Mouse (Mus musculus) lung, embryonic 14.5 days (tissue): ENCODE results near the gene Ccdc122. TPM values are rescaled to one million over a fixed set of nuclear protein-coding genes. Genes with fewer than 3 reads are reported as not detected.

Experiments
- ATAC-seq: fragments of 200-750 bp; cut with Nextera tagmentation; 2 replicates; pipeline ENCODE4 v1.8.0; 2017; ENCODE audit warnings: mild to moderate bottlenecking, moderate TSS enrichment, moderate library complexity; ENCODE audit not compliant: insufficient read depth
- DNase-seq: peaks from one replicate; pipeline ENCODE4 v3.0.0-alpha.2; 2015
- H3K27ac ChIP-seq: fragments of 300-500 bp; sonication (generic); 2 replicates; pipeline ENCODE4 v1.5.1; 2014; ENCODE audit warnings: low read depth, mild to moderate bottlenecking, moderate library complexity
- H3K27me3 ChIP-seq: fragments of 300-500 bp; sonication (generic); 2 replicates; pipeline ENCODE4 v1.6.1; 2014; ENCODE audit warnings: low read length, control low read depth; ENCODE audit not compliant: insufficient read depth
- H3K36me3 ChIP-seq: fragments of 300-500 bp; sonication (generic); 2 replicates; pipeline ENCODE4 v1.6.1; 2014; ENCODE audit warnings: control low read depth; ENCODE audit not compliant: insufficient read depth
- H3K4me1 ChIP-seq: fragments of 300-500 bp; sonication (generic); 2 replicates; pipeline ENCODE4 v1.6.1; 2014; ENCODE audit warnings: antibody characterized with exemption, control low read depth; ENCODE audit not compliant: insufficient read depth
- H3K4me2 ChIP-seq: fragments of 300-500 bp; sonication (generic); 2 replicates; pipeline ENCODE4 v1.6.1; 2014; ENCODE audit warnings: mild to moderate bottlenecking
- H3K4me3 ChIP-seq: fragments of 300-500 bp; sonication (generic); 2 replicates; pipeline ENCODE4 v1.5.1; 2014; ENCODE audit warnings: low read depth, low read length
- H3K9ac ChIP-seq: fragments of 300-500 bp; sonication (generic); 2 replicates; pipeline ENCODE4 v1.6.1; 2014
- H3K9me3 ChIP-seq: fragments of 300-500 bp; sonication (generic); 2 replicates; pipeline ENCODE4 v1.6.1; 2016; ENCODE audit warnings: low read depth, low read length, control low read depth
- CTCF ChIP-seq: IDR thresholded peaks from 2 replicates; pipeline ENCODE4 v1.5.1; 2016; ENCODE audit warnings: antibody characterized with exemption, low read depth
- WGBS: fragments of 180-500 bp; shearing (Covaris S2); extraction: QIAGEN DNeasy Blood & Tissue Kit; methylation state at CpG from one replicate; pipeline ENCODE4 v1.1.7; 2014; 5-methylcytosine and 5-hydroxymethylcytosine counted together
- polyA plus RNA-seq: library from polyadenylated mRNA; unstranded; fragments of >200 nt; fragmentation: Nextera tagmentation; extraction: Ambion mirVana; gene quantifications from 2 replicates; pipeline ENCODE4 v1.2.1, GENCODE M21; 2014

Ccdc122 gene
- polyA plus RNA-seq, 1 experiment from 2014 or later, result 4.9 TPM

DNA sequence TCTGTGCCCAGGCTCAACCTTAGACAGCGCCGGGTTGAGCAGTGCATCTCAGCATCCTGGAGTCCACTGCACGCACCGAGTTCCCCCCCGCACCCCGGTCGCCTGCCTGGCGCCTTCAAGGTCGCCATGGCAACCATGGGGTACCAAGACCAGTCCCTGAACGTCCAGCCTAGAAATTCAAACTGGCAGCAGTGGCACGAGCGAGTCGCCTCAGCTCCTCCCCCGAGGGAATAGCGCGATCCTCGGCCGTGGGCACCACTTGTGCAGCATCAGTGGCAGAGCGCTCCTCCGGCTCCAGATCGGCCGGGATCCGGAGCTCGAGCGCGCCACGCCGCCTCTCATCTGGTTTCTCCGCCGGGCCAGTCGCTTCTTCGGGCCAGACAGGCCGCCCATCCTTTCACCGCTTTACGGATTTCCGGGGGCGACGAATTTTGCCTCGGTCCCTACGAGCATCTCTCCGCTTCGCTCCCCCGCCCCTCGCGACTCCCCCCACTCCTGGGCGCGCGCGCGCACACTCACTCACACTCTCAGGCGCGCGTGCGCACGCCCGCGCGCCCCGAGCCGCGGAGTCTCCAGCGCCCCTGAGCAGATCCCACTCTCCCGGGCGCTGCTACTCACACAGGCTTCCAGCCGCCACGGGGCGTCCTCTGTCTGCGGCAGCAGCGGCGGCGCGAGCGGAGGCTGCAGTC, 119.8 kb downstream of the Ccdc122 start, which contains the start of gene Enox1:
Enox1 (plus strand) TSS at position 542 of the 689 bp plus-strand sequence.
- WGBS, result under 1% methylated on average over 73 of the region's 73 CpGs
- H3K27ac ChIP-seq, result peak within 1 kb of the TSS; percentile 12; the same call in 1 of the 2 replicates
- H3K4me1 ChIP-seq, result peaks cover 3% of the 10 kb centered on the region; the same call in 1 of the 2 replicates
- no peak for TF ChIP-seq CTCF
- H3K36me3 ChIP-seq, result no peaks in the 10 kb centered on the region
- peak within 1 kb of the TSS; percentile 52 for H3K9ac ChIP-seq
- ATAC-seq, result peak; percentile 86
- H3K9me3 ChIP-seq, result no peaks in the 10 kb centered on the region
- peaks cover 42% of the 10 kb centered on the region for H3K27me3 ChIP-seq
- H3K4me3 ChIP-seq, result peak within 1 kb of the TSS; percentile 67
- DNase-seq, result peak; percentile 88
- H3K4me2 ChIP-seq, result peak within 1 kb of the TSS; percentile 100

DNA sequence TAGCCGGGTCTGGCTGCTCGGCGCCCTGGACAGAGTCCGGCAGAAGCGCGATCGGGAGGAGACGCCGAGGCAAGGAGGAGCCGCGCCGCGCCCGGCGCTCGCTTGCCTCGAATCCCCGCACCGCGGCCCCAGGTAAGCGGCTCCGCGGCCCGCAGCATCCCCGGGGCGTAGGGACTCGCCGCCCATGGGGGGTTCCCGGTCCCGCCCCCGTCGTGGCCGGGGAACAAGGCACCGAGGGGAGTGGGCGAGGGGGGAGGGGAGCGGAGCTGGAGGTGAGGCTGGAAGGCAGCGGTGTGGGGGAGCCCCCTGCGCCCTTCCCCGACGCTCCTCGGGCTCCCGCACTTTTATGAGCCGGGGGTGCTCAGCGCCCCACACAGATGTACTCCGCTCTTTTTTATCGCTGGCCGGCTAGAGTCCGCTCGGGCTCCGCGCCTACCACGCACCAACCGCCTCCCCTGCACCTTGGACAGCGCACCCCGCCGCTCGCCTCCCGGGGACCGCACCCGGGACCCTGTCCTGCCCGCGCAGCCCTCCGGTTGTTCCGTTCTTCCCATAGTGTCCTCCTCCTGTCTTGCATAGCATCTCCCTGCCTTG, 120.4 kb downstream of the Ccdc122 start:
- DNase-seq, result peak; percentile 64
- Histone ChIP-seq H3K9me3 (no peaks in the 10 kb centered on the region), H3K27ac (peak overlapping the region; percentile 12; the same call in 1 of the 2 replicates), H3K4me3 (peak overlapping the region; percentile 67), H3K4me2 (peak overlapping the region; percentile 100), H3K4me1 (peaks cover 3% of the 10 kb centered on the region; the same call in 1 of the 2 replicates), H3K27me3 (peaks cover 42% of the 10 kb centered on the region), H3K36me3 (no peaks in the 10 kb centered on the region), H3K9ac (peak overlapping the region; percentile 52)
- ATAC-seq, result peak; percentile 69
- WGBS, result under 1% methylated on average over 60 of the region's 64 CpGs
- TF ChIP-seq CTCF, result no peak

DNA sequence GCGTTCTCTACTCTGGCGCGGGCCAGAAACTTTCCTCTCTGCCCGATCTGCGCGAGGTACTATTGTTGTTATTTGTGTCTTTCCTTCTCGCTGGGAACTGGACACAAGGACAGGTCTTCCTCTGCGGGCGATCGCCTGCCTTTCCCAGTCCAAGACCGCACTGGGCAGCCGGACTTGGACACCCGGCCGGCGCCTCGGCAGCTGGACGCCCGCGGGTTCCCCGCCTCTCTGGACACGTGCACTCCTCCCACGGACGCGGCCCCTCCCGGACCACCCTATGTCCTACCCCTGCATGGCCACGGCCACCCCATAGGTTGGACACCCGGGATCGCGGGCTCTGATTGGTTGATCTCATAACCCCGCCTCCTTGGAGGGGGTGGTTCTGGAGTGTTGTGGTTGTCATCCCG, 120.9 kb downstream of the Ccdc122 start:
- H3K4me1 ChIP-seq, result peaks cover 3% of the 10 kb centered on the region; the same call in 1 of the 2 replicates
- H3K4me2 ChIP-seq, result peak overlapping the region; percentile 100
- peak overlapping the region; percentile 67 for H3K4me3 ChIP-seq
- peak; percentile 73 for DNase-seq
- no peaks in the 10 kb centered on the region for H3K36me3 ChIP-seq
- no peaks in the 10 kb centered on the region for H3K9me3 ChIP-seq
- peak overlapping the region; percentile 52 for H3K9ac ChIP-seq
- H3K27ac ChIP-seq, result no peak overlapping the region
- peak; percentile 85 for ATAC-seq
- TF ChIP-seq CTCF, result no peak
- 1% methylated on average over 31 of the region's 31 CpGs for WGBS
- H3K27me3 ChIP-seq, result peaks cover 42% of the 10 kb centered on the region

DNA sequence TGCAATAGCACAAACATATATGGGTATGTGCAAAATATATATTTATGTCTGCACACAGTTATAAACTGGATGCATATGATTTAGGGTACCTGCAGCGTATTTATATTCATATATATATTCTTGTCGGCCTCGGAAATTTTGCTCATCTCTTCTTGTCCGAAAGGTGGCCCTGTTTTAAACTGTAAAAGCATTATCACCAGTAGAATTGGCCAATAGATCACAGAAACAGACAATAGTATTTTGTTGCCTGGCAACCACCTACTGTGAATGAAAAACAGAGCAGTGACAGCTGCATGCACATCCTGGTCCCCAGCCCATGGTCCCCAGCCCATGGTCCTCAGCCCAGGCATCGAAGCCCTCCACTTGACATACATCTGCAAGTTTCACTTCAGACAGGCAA, 122.8 kb downstream of the Ccdc122 start:
- Histone ChIP-seq H3K4me3 (no peak overlapping the region), H3K4me2 (no peak overlapping the region), H3K27ac (no peak overlapping the region), H3K36me3 (no peaks in the 10 kb centered on the region), H3K4me1 (peaks cover 3% of the 10 kb centered on the region; the same call in 1 of the 2 replicates), H3K27me3 (peaks cover 40% of the 10 kb centered on the region), H3K9ac (no peak overlapping the region), H3K9me3 (no peaks in the 10 kb centered on the region)
- TF ChIP-seq CTCF, result no peak
- DNase-seq (no peak), ATAC-seq (no peak)
- WGBS, result 80% methylated on average over 5 of the region's 5 CpGs

Other genes with a start within 250 kb of the Ccdc122 start
- 14.6 and 16.6 TPM in 2 replicates for gene Lacc1, start 132 bp downstream of the Ccdc122 start, polyA plus RNA-seq
- gene Enox1, start 120.0 kb downstream of the Ccdc122 start, polyA plus RNA-seq, result 2.6 and 2.8 TPM in 2 replicates